Mouse (Mus musculus) layer of hippocampus, postnatal 36 days (tissue): ENCODE data around the gene Aff3. TPM values are rescaled to one million over a fixed set of nuclear protein-coding genes. Genes with fewer than 3 reads are reported as not detected.

Experiments
- DNase-seq, 2 experiments: peaks; one replicate each; pipeline ENCODE4 v3.0.0; 2022
- total RNA-seq, 2 experiments: library from RNA; stranded (reverse); gene quantifications; 2 replicates each; pipeline ENCODE4 v1.2.3; 2021

Aff3 gene
- total RNA-seq, 2 experiments from 2014 or later, result 99.4 to 119 TPM

DNA sequence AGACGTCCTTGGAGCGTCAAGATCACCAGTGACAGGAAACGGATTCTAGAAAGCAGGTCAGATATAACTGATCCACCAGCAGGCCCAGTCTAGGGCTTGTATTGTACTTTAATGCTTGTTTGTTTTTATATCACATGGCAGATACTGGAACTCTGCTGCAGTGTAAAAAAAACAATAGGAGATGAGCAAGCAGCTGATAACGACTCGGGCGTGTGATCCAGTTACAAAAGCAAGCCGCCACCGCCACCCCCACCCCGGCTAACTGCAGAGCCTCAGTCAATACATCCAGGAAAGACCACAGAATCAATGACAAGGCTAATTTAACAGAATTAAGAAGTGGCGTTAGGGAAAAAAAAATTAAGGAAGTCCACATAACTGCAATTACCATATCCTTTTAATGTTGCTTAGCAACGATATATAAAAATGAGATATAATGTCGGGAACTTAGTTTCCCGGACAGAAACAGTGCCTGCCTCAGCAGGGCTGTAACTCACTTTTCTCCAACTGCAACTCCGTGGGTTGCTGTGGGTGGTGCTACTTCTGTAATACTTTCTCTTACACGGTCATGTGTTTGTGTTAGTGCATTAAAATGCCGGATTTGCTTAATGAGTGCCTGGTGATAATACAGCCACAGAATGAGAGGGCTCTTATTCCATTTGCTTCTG is 280.2 kb downstream of the Aff3 start:
- no peak for DNase-seq

DNA sequence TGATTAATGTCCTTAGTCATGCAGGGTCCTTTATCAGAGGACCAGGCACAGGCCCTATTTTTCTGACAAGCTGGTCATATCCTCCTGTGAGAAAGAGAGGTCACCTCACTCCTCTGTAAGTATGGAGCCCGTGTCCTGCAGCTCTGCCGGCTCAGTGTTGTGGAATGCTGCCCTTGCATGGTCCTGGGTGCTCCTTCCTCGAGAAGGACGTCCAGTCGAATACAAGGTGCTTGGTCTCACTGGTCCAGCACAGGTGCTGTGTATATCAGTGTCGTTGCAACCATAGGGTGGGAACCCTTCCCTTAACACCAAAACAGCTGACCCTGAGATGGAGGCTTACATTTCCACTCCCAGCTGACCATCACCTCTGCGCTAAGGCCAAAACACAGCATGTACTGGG is 280.7 kb downstream of the Aff3 start:
- no peak for DNase-seq

DNA sequence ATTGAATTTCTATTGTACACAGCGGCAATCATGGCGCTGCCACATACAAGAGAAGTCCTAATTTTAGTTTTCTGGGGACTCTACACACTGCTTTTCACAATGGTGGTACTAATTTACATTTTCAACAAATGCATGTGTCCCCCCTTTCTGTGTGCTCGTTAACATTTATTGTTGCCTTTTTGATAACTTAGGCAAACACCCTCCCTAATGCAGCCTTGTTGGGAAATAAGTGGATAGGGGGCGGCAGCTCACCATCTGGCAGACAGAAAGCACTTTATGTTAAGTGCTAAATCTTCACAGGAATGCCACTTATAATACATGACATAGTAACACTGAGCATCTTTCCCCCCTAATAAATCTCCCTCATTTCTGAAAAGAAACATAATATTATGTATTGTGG is 282.1 kb downstream of the Aff3 start:
- DNase-seq, result no peak

DNA sequence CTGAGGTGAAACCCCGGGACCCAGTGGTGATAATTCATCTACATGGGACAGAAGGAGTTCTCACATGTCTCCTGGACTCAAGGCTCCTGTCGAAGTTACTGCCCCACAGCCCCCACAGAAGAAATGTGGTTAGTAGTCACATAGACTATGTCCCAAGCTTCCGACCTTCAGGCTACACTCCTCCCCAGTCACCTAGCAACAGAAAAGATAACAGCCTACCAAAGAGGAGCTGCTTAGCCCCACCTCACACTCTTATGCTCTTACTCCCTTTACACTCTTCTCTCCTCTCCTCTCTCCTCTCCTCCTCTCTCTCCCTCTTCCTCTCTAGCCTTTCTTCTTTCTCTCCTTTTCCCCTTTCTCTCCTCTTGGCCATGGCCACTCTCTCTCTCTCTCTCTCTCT is 286.8 kb downstream of the Aff3 start:
- DNase-seq, result no peak

DNA sequence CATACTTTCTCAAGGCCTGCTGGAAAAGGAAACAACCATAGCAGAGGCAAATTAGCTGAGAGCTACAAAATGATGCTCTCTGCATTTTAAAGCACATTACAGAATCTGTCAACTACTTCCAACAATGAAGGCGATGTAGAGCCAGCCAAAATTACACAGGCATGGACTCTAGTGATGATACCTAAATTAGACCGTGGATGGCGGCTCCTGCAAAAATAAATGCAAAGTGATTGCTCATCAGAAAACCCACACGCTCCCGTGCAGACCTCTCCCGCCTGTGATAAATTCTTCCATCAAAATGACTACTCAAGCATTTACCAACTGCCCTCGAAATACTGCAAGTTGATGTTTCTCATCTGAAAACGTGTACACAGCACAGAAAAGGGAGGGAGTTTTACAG is 295.6 kb downstream of the Aff3 start:
- no peak for DNase-seq

DNA sequence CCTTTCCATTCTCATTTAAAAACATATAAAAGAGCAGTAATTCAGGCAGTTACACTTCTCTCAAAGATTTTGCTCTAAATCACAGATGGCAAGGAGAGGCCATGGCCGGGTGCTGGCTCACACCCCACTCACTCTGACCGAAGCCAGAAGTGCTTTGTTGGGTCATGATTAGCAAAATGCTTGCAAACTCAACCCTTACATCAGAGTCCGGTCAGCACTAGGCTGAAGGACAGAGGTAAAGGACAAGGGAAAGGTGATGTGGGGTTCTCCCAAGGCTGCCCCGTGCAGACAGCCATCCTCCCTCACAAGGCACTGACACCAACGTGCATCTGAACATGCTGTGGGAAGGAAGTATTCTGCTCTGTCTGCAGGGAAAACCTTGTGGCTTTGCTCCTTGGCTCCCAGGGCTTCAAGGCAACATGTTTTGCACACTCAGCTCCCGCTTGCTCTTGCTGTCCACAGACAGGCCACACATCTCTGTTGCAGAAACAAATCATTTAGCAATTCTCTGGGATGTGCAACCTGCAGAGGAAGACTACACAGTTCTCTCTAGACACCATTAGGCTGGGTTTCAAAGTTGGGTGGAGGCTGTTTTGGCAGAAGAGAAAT is 296.6 kb downstream of the Aff3 start:
- DNase-seq, result no peak

DNA sequence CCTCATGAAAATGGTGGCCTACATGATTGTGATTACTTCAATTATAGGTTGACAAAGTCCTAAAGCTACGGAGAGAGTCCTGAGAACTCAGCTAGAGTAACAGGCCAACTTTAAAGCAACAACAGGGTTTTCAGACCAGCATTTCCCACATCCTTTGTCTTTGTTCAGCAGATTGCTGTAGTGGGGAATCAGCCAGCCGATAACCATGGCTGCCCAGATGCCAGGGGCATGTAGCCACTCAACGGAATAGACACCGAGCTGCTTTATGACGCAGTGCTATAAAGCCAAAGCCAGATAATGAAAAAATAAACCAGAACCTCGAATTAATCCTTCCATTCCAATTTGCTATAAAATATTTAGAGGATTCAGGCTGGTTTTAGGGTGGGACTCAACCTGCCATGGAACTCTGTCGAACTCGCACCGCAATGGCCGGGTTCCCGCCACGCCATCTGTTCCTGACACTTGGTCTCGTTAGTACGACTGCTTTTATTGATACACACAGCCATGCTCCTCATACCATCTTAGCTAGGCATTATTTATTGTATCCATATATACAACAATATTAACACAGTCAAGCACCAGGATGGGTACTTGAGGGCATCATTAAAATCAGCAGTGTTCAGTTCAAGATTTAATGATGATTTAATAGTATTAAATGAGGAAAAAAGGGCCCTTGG is 297.2 kb downstream of the Aff3 start:
- no peak for DNase-seq

DNA sequence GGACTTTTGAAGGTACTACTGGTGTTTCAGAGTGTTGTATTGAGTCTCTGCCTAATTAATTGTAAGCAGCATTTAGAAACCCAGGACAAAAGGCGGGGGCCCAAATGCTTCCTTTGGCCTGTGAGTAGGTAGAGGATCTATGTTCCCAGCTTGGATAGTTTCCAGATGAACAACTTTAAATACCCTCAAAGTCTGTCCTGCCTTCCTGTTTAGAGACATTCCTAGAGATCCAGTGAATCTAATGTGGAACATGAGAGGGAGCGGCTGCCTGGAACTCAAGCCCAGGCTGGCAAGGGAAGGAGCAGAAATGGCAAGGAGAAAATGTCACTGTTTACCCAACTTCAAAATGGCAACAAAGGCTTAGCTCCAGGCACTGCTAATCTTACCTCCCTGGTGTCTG is 300.9 kb downstream of the Aff3 start:
- DNase-seq, result no peak

DNA sequence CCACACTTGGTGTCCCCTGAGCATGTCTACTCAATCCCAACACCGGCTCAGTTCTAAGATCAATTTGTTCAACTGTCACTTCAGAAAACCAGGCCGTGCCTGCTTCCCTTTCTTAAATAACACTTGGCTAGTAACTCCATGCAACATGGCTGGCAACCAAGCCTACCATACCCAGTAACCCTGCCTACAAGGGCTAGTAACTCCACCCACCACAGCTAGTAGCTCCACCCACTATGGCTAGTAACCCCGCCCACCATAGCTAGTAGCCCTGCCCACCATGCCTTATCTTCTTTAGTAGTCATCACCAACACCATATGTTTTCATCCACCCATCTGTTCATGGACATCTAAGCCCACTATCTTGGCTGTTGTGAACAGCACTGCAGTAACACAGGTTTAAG is 302.5 kb downstream of the Aff3 start:
- no peak for DNase-seq

DNA sequence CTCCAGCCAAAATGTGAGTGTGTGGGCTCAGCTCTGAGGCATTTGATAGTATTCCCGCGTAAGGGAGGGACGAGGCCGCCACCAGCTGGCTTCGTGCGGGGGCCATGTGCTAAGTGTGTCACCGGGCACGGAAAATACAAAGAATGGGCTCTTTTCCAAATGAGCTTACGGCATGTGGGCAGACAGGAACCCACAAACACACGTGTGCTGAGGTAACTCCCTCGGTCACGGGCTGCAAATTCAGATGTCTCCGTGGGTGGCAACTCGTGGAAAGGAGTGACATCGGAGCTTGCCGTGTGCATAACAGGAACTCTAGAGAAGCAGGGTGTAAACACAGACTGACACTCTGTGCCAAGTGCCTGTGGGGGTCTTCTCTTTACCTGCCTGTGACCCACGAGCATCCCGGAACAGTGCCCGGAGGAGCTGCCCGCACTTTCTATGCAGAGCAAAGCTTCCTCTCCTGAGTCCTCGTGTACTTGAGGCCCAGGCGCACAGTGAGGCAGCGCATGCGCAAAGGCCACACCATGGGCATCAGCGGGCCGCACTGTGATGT is 305.9 kb downstream of the Aff3 start:
- peak; percentile 49 to 64 for DNase-seq

DNA sequence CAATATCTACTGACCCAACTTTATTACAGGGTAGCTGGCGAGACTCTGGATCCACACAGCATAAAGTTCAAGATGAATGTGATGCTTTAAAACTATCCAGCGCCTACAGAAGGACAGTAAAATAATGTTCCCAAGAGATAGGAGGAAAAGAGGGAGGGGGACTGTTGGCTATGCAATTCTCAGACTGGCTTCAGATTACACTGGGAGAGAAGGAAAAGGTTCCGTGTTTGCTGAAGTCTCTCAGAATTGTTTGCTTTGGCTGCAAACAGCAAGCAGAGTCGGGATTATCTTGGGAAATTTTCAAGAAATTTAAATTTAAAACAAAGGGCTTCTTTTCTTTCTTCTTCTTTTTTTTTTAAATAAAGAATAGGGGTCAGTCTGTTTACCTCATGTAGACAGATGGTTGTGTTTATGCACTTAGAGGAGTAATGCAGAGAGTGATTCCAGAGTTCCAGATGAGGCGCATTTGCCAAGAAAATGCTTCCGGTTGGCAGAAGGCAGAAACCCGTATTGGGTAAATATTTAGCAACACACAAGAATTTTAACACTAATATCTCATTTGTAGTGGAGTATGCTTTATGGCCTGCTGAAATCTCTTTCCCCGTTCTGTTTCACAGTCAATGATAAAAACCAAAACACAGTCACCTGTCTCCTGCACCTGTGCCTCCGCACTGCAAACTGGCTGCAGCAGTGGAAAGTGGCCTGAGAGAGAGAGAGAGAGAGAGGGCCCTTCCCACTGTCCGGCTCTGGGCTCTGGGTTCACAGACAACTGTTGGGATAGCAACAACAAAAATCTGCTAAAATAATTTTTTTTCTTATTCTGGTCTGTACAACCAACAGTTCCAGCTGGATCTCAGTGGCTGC is 306.6 kb downstream of the Aff3 start:
- DNase-seq, result no peak

DNA sequence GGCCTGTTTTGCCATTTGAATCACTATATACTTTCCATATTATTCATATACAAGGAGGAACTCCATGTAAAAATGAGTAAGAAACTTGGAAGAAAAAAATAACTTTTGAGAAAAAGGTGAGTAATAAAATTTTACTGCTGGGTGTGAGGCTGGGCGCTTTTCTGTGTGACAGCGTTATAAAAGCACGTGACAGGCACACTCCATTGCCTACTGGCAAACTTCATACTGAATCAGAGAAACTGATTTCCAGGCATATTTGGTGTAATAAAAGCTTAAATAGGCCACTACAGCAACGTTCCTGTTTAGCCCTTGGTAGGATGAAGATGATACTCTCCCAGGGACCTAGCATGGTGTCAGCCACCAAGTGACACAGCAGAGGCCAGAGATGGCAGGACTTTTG is 310.2 kb downstream of the Aff3 start:
- DNase-seq, result no peak

DNA sequence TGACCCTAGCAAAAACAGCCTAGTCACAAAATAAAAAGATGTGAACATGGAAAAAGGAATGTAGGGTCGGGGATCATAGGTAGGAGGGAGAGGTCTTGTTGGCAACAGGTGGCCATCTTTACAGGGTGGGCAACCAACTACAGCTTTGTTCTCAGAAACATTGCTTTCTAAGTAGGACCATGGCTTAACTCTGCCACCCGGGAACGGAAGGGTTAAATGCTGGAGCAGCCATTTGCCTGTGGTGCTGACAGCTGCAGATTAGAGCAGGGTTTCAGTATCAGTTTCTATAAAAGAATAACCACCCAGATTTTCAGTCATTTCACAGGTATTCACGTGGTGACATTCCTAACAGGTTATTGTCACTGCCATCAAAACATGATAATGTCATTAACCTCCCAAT is 317.4 kb downstream of the Aff3 start:
- DNase-seq, result no peak

DNA sequence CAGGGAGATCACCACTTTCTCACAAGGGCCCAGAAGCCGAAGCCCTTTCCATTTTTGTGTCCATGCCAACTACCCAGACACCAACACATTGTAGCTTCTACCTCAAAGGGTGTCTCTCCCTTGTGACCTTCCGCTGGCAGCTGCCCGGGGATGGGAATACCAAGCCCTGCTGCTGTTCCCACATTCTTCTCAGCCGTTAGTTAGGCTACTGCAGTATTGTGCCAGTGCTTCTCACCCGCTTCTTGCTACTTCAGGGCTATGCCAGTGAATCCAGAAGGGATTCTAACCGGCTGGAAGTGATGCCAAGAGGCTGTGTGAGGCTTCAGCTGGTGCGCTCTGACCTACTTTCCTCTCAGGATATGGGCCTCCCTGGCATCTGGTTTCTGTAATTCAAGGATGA is 330.5 kb downstream of the Aff3 start:
- DNase-seq, result peak; percentile 7 to 10

DNA sequence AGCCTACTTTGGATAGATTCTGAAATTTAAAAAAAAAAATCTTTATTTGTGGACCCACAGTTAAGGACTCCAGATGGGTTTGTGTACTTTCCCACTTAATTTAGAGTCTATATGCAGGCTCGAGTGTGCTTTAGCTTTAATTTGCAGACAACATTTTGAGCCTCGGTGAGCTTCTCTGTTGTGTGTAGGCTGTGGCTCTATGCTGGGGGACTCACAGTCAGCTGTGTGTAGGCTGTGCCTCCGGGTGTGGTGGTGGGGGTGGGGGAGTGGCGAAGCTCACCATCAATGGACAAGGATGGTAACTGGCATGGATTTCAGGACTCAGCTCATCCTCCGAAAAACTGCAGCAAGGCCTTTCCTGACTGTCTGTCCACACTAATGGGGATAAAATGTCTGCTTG is 331.8 kb downstream of the Aff3 start:
- DNase-seq, result no peak

DNA sequence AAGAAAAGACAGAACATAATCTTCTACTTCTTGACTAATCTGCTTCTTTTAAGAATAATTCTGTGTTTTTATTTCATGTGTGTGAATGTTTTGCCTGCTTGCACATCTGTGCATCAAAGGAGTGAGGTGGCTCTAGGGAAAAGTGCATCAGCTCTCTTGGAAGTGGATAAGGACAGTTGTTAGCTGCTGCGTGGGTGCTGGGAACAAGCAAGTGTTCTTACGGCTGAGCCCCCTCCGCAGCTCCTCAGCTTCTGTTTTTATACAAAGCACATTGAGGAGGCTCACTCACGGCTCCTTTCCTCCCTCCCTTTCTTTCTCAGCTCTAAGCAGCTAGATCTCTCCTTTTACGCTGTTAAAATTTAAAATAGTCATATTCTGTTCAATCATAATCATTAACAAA is 340.5 kb downstream of the Aff3 start:
- no peak for DNase-seq

DNA sequence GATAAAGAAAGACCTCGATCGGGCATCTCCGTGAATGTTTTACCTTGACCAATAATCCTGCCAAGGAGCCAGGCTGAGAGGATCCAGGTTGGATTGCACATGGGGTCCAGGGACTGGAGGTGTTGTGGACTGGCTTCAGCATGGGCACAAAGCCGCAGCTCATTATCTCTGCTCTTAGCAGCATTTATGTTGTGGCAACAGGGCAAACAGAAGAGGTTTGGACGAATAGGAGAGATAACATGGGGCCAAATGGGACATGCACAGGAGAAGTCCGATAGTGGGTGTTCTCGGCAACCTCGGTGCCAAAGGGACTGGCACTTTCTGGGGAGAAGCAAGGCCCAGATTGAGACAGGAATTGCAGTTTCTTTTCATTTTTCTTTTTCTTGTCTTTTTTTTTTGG is 342.9 kb downstream of the Aff3 start:
- DNase-seq, result no peak

DNA sequence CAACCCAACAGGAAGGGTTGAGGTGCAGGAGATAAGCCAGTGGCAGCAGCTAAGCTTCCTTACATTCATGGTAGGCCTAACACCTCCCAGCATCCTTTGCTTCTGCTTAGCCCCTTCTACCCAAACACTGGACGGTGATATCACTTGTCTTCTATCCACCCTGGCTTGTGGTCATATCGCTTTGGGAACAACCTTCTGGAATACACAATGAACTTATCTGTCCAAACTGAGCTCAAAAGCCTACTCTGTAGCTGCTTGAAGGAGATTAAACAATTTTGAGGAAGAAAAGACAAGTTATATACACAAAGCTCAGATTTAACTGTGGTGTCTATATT is 343.8 kb downstream of the Aff3 start:
- DNase-seq, result no peak

DNA sequence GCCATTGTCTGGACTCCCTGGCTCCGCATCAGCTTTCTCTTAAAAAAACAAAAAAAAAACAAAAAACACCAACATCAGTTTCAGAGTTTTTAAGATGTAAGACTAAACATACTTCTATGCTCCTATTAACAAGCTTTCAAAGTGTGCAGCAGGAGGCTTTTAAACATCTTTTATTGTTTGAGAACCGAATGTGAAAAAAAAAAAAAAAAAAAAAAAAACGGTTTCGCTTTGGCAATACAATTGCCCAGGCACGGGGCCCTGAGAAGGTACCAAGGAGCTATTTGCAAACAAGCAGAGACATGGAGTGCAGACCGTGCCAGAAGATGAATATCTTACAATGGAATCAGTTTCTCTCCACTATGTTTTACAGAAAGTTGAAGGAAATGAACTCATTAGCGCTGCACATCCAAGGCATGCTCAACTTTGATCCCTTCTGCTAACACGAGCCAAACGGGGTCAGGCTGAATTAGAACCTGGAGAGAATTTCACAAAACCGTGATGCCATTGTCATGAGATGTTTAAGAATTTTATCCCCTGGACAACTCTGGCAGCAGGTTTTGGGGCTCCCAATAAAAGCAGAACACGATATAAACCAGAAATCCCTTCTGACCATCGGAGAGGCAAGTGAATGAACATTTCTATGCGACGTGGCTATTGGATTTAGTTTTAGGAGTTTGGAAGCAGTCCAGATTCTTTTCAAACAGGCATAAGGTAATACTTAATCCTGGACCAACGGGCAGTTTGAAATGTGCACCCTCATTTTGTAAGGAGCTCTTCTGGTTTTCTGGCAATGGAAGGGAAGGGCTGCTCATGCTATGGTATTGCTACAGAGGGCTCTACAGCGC is 344.4 kb downstream of the Aff3 start:
- DNase-seq, result no peak

DNA sequence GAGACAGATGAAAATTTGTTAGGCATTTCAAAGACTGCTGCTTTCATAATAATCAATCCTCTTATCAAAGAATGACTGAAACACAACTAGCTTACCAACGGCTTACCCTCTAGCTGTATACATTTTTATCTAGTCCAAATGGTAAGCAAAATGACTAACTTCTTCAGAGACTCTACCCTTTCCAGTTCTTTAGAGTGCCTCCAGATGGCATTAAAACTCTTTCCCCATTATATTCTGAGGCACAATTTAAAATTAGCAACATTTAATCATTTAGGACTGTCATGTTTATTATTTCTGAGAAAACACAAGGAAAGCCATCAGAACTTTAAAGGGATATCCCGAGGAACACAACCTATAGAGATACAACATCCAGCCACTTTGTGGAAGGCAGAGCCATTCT is 346.1 kb downstream of the Aff3 start:
- no peak for DNase-seq

DNA sequence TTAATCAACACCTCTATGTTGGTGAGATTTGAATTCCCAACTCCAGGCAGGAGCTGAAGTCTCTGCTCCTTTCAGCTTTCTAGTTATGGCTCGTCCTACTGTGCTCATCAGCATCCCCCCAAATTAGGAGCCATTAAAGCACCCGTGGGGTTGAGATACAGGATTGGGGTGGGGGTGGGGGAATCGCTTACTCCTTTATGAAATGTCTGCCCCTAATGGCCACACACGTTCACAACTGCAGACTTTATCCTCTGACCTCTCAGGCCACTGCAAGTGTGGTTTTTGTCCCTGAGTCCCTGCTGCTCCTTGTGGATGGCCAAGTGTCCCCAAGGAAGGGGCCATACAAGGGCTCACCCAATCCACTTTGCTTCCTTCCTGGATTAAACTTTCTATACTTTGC is 348.8 kb downstream of the Aff3 start:
- DNase-seq, result no peak

DNA sequence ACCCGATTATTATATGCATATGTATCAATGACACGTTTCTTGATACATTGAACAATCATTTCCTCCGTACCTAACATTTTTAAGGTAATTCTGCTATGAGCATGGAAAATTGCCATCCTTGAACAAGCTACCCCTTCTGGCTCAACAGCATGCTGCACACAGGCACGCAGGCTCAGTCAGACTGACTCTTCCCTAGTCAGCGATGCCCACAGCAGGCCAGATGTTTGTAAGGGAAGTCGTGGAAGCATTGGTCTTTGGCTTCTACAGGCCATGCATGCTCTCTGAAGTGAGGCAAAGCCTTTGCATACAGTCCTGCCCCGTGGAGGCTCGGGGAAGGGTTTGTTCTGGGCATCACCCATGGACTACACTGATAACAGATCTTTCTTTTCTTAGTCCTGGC is 354.3 kb downstream of the Aff3 start:
- DNase-seq, result no peak
